Comparison of ENCODE assay signal across 19 mouse cellular contexts in the genomic region with DNA sequence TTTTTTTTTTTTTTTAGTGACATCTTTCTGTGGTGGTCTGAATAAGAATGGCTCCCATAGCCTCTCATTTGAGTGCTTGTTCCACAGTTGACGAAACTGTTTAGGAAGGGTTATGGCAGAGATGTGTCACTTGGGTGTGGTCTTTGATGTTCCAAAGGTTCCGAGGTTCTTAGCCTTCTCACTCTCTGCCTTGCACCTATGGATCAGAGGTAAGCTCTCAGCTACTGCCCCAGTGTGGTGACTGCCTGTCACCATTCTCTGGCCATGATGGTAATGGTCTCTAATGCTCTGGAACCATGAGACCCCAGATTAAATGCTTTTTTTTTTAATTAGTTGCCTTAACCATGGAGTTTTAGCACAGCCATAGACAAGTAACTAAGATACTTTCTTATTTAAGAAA.
"Had no signal": no experiment of that assay in that cellular context is flagged by ENCODE, and none has a peak within 500 bp of the region (broad histone marks: within the 10 kb centered on the region; RNA-seq: fewer than 3 reads in every experiment).

No protein-coding gene starts in this region.

- DNase-seq: lung, adult 18-20 months; lung, embryonic 14.5 days; lung, postnatal 10 days; lung, postnatal 4 days; midbrain, embryonic 14.5 days; retina, postnatal 1 day; right cerebral cortex, adult 18-20 months; right cerebral cortex, postnatal 25 days; right cerebral cortex, postnatal 4 days; spleen, adult 18-20 months; thymus, adult 2 months; thymus, postnatal 25 days; thymus, postnatal 4 days had no signal

- H3K9me3 ChIP-seq: midbrain, embryonic 10.5 days; midbrain, embryonic 12.5 days; neural tube, embryonic 15.5 days had no signal

- H3K27me3 ChIP-seq: midbrain, embryonic 12.5 days; neural tube, embryonic 13.5 days; neural tube, embryonic 15.5 days had no signal

- ATAC-seq: midbrain, embryonic 16.5 days had no signal

- H3K4me2 ChIP-seq: lung, embryonic 14.5 days; midbrain, embryonic 12.5 days; neural tube, embryonic 13.5 days; neural tube, embryonic 15.5 days had no signal

- H3K9ac ChIP-seq: lung, embryonic 14.5 days; midbrain, embryonic 12.5 days; neural tube, embryonic 13.5 days; neural tube, embryonic 15.5 days had no signal

- H3K4me1 ChIP-seq: midbrain, embryonic 10.5 days; midbrain, embryonic 12.5 days; neural tube, embryonic 13.5 days; neural tube, embryonic 15.5 days had no signal

- H3K4me3 ChIP-seq: midbrain, embryonic 10.5 days; midbrain, embryonic 12.5 days; myocyte; neural tube, embryonic 13.5 days; neural tube, embryonic 15.5 days had no signal

- H3K36me3 ChIP-seq: midbrain, embryonic 10.5 days; midbrain, embryonic 12.5 days; neural tube, embryonic 13.5 days; neural tube, embryonic 15.5 days had no signal

- H3K27ac ChIP-seq: midbrain, embryonic 10.5 days; midbrain, embryonic 12.5 days; neural tube, embryonic 13.5 days; neural tube, embryonic 15.5 days had no signal
